Mouse (Mus musculus) liver, postnatal 0 days (tissue): ENCODE measurements at regions not wholly inside any gene's neighbourhood (a gene's known extent, or its start where the extent isn't known, plus 50 kb on each side); places are given as distances from the start of the nearest gene placed in this dataset.

Experiments
- CTCF ChIP-seq: sonication (generic); IDR thresholded peaks from 2 replicates; pipeline ENCODE4 v1.5.1; 2016; ENCODE audit warnings: antibody characterized with exemption, low read depth
- EP300 ChIP-seq: IDR thresholded peaks from 2 replicates; pipeline ENCODE4 v1.6.1; 2016; ENCODE audit warnings: antibody characterized with exemption, low read depth, mild to moderate bottlenecking

- TF ChIP-seq CTCF, result no peak
- TF ChIP-seq EP300, result no peak
Observed at GRCm38 (mm10) chr13:52017598-52018190, 171.2 kb downstream of the Gadd45g start.
